Mouse (Mus musculus): ENCODE measurements around the gene Gm44805. TPM values are rescaled to one million over a fixed set of nuclear protein-coding genes. Genes with fewer than 3 reads are reported as not detected.

Gm44805 gene
- polyA plus RNA-seq, 1 experiment, result 0.19 TPM

DNA sequence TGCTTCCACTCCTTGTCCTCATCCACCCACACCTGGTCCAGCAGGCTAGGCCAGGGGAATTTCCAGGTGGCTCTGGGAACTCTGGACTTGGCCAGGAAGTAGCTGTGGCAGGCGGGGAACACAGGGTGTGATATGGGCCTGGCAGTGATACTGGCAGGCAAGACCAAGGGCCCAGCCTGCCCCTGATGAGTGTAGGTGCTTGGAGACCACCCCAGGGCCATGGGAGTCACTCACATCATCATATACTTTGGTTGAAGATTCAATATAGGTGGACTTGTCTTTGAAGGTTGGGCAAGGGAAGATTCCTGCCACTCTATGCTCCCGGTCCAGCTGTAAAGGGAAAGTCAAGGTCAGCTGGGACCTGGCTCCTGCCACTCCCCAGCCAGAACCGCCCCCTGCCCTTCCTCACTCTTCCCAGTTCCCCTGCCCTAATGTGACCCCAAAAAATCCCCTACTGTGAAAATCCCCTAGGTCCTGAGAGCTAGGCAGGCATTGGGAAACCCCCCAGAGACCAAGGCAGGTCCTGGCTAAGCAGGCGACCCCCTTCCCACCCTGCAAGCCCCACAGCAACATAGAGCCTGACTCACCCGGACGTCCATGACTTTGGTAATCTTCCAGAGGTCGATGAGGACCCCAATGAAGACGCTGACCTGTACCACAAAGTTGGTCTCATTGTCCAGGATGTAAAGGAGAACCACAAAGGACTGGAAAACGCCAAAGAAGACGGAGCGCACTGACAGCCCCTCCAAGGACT lies 46.0 kb downstream of the Gm44805 start:
- 58% methylated on average over 11 of the region's 11 CpGs for WGBS
- no peak for DNase-seq (ENCODE audit: low read depth, low spot score)

DNA sequence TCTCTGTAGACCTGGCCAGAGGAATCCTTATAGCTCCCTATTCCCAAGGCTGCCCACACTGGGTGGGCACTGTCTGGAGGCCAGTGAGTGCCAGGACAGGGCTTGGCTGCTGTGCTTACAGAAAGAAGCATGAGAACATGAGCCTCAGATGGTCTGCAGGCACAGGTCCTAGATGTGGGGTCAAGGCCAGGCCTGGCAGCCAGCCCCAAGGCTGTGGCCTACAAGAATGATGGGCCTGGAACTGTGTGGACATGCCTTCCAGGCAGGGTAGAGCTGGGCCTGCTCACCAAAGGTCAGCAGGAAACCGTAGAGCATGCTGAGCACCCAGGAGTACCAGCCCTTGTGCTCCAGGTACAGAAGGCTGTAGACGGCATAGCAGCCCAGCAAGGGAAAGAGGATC lies 46.6 kb downstream of the Gm44805 start:
- DNase-seq (ENCODE audit: low read depth, low spot score), result no peak
- WGBS, result 75% methylated on average over 2 of the region's 2 CpGs

DNA sequence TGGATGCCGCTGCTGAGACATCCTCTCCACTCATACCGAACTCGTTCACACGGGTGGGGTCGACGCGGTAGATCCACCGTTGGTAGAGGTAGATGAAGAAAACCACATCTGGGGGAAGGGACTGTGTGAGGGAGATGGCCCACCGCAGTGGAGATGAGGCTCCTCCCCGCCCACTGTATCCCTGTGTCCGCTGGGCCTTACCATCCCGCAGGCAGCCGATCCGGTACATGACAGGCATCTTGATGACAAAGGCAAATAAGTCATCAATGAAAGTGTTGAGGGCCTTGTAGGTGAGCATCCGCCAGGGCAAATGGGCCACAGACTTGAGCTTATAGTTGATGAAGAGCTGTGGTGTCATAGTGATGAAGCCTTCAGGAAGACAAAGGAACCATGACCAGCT lies 47.4 kb downstream of the Gm44805 start:
- DNase-seq (ENCODE audit: low read depth, low spot score), result no peak
- 91% methylated on average over 15 of the region's 15 CpGs for WGBS

DNA sequence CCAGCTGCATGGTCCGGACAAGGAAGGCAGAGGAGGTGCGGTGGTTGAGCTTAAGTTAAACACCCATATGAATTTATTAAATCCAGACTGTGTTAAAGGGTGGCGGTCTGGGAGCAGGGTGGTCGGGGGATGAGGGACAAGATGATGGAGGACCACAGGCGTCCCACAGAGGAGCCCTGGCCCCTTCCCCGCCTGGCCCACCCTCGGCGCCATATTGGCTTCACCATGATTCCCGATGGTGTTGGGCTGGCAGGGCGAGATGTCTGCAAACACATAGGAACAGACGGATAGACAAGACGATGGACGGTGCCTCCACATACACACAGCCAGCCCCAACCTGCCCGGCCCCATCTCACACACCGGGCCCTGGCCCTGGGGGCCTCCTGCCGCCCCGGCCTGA lies 48.0 kb downstream of the Gm44805 start:
- DNase-seq (ENCODE audit: low read depth, low spot score), result no peak
- 94% methylated on average over 17 of the region's 17 CpGs for WGBS

DNA sequence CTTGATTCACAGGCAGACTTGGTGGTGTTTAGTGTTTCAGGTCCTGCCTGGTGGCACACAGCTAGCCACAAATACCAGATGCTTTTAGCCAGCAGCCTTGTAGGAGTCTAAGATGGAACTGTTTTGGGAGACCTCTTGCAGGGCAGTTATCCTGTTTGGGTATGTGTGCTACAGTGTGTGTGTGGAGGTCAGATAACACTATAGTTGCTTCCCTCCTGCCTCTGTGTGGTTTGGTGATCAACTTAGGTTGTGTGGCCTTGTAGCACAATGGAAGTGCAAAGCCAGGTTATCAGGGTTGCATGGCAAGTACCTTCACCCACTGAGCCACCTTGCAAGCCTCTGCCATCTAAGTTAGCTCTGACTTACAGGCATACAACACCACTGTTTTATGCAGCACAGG lies 48.5 kb downstream of the Gm44805 start:
- no peak for DNase-seq (ENCODE audit: low read depth, low spot score)

DNA sequence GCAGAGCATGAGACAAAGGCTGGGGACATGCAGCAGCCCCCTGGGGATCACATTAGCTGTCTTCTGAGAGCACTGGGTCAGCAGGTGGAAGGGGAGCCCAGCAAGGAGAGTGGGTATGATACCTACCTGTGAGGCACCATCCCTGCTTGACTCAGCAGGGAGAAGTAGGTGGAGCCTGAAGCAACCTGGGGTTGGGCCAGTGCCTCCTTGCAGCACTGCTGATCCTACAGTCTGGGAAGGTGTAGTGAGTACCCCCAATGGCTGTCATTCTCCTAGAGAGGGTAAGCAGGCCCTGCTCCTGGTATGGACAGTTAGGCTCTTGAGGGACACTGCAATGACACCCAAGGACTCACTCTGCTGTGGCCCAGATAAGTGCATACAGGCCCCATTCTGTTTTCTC lies 48.9 kb downstream of the Gm44805 start:
- no peak for DNase-seq (ENCODE audit: low read depth, low spot score)

DNA sequence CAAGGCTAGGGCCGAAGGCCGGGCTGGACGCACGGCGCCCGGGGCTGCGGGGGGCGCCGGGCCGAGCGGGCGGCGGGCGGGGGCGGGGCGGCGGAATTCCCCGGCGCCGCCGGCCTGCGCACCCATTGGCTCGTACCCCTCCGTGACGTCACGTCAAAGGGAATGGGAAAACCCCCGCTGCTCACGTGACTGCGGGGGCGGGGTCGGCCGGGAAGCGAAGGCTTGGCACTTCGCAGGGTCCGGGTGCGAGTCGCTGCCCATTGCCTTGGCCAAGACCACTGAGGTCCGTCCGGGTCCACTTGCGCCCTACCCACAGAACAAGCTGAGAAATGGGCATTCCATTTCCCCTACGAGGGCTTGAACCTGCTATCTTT lies 51.9 kb downstream of the Gm44805 start, which contains the start of gene Relb:
Relb (minus strand) TSS at position 78 of the 374 bp plus-strand sequence.
- under 1% methylated on average over 40 of the region's 41 CpGs for WGBS
- no peak for DNase-seq (ENCODE audit: low read depth, low spot score)

DNA sequence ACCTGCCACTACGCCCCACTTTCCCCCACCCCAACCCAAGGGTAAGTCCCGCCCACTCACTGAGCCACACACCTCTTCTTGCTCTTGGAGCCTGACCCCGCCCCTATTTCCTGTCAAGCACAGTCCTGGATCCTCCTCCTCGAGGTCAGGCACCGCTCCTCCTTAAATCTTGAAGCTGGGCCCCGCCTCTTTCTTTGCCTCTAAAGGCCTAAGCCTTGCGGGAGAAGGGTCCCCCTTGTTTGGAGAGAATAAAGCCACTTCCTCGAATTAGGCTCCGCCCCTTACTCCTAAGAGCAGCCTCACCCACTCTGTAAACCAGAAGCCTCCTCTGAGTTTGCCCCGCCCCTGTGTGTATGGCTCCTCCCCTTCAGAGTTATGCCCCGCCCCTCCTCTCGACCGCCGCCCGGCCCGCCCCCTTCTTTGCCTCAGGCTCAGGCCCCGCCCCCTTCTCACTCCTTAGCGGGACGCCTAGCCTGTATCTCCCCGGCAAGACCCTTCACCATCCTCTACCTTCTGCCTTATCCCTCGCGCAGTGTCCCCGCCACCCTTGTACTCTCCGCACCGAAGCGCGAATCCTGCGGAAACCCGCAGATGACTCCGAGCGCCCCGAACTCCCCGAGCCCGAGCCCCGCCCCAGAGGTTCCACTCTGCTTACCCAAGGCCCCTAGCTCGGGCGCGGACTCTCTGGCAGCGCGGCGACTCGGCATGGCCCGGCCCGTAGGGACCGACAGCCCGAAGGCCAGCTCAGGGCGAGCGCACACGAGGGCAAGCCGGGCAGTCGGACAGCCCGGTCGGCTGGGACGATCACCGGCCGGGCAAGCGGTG lies 52.5 kb downstream of the Gm44805 start:
- peak; percentile 99 for DNase-seq (ENCODE audit: low read depth, low spot score)
- 2% methylated on average over 57 of the region's 57 CpGs for WGBS

DNA sequence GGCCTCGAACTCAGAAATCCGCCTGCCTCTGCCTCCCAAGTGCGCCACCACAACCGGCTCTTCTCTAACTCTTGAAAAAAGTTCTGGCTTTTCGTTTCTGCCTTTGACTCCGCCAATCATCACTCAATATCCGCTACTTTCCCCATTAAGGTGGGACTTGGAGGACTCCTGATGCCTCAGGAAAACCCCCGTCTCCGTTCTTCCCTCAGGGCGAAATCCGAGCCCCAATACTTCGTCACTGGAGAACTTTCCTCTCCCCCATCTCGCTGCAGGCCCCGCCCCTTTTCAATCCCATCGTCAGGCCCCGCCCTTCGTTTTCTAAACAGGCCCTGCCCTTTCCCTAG lies 53.1 kb downstream of the Gm44805 start:
- DNase-seq (ENCODE audit: low read depth, low spot score), result no peak
- WGBS, result 6% methylated on average over 17 of the region's 17 CpGs

DNA sequence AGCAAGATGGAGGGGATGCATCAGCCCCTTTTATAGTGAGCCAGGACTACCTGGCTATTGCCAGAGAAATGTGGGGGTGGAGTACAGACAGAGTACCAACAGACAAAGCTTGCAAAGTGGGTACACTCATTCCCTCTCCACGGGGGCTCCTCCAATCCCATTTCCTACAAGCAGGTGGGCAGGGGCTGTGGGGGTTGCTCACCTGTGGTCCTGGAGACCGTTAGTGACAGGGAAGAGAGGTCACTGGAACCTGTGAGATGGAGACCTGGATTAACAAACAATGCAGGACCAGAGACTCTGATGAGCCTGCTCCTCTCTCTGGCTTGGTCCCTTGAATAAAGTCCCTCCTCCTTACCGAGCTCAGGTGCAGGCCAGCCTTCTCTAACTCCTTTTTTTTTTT lies 53.5 kb downstream of the Gm44805 start:
- 44% methylated on average over 3 of the region's 3 CpGs for WGBS
- no peak for DNase-seq (ENCODE audit: low read depth, low spot score)

DNA sequence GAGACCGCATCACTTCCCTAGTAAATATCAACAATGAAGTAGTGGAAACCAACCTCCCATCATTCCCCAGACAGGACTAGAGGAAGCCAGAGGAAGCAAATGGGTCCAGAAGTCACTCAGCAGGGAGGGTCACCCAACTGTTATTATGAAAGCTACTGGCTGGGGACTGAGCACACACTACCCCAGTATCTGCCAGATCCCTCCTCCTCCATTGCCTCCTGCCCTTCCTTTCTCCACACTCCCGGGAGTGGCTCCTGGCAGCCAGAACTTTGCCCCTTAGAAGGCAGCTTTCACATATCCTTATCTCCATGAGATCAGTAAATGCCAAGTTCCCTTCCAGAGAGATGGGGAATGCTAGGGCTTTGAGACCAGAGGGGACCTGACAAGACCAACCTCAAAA lies 57.8 kb downstream of the Gm44805 start:
- 18% methylated on average over 2 of the region's 2 CpGs for WGBS
- no peak for DNase-seq (ENCODE audit: low read depth, low spot score)

DNA sequence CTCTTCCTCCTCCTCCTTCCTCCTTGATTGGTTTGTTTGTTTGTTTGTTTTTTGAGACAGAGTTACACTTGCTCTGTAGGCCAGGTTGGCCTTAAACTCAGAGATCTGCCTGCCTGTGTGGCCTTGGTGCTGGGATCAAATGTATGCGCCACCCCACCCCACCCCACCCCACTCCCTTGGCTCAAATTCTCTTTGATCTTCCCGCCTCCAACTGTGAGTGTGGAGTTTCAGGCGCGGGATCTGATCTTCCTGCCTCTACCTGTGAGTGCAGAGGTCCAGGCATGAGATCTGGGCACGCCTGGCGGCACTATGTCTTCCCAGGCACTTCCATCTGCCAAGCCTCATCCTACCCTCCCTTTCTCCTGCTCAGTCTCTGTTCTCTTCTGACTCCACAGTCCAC lies 59.0 kb downstream of the Gm44805 start:
- DNase-seq (ENCODE audit: low read depth, low spot score), result no peak
- WGBS, result 19% methylated on average over 6 of the region's 6 CpGs

Other genes starting within 250 kb of the Gm44805 start
- gene Mark4, start 222.6 kb downstream of the Gm44805 start, polyA plus RNA-seq (2012; rRNA removed), result 7.1 and 10.7 TPM in 2 replicates
- 6.0 and 6.6 TPM in 2 replicates for gene Exoc3l2, start 218.1 kb downstream of the Gm44805 start, polyA plus RNA-seq (2012; rRNA removed)
- 8.3 and 11.1 TPM in 2 replicates for gene Bloc1s3, start 173.1 kb downstream of the Gm44805 start, polyA plus RNA-seq (2012; rRNA removed)
- 106 and 108 TPM in 2 replicates for gene Trappc6a, start 173.0 kb downstream of the Gm44805 start, polyA plus RNA-seq (2012; rRNA removed)
- 0.19 and 0.21 TPM in 2 replicates for gene Nkpd1, start 163.6 kb downstream of the Gm44805 start, polyA plus RNA-seq (2012; rRNA removed)
- gene Ppp1r37, start 118.3 kb downstream of the Gm44805 start, polyA plus RNA-seq (2012; rRNA removed), result 77.1 and 78.1 TPM in 2 replicates
- 2.5 and 4.2 TPM in 2 replicates for gene Zfp296, start 104.1 kb downstream of the Gm44805 start, polyA plus RNA-seq (2012; rRNA removed)
- gene Gemin7, start 103.8 kb downstream of the Gm44805 start, polyA plus RNA-seq (2012; rRNA removed), result 95.0 and 95.2 TPM in 2 replicates
- gene Clasrp, start 76.9 kb downstream of the Gm44805 start, polyA plus RNA-seq (2012; rRNA removed), result 39.5 and 76.8 TPM in 2 replicates
- 76.0 and 88.5 TPM in 2 replicates for gene Relb, start 52.0 kb downstream of the Gm44805 start, polyA plus RNA-seq (2012; rRNA removed)
- 155 and 188 TPM in 2 replicates for gene Clptm1, start 16.4 kb downstream of the Gm44805 start, polyA plus RNA-seq (2012; rRNA removed)
- 201 and 493 TPM in 2 replicates for gene Apoc2, start 3.5 kb downstream of the Gm44805 start, polyA plus RNA-seq (2012; rRNA removed)
- gene Apoc4, start 56 bp upstream of the Gm44805 start, polyA plus RNA-seq (2012; rRNA removed), result 1.3 and 1.4 TPM in 2 replicates
- gene Apoc1, start 11.2 kb upstream of the Gm44805 start, polyA plus RNA-seq (2012; rRNA removed), result 0.29 and 1.9 TPM in 2 replicates
- gene Apoe, start 17.8 kb upstream of the Gm44805 start, polyA plus RNA-seq (2012; rRNA removed), result 393 and 660 TPM in 2 replicates
- gene Tomm40, start 34.0 kb upstream of the Gm44805 start, polyA plus RNA-seq (2012; rRNA removed), result 97.8 and 115 TPM in 2 replicates
- gene Nectin2, start 69.1 kb upstream of the Gm44805 start, polyA plus RNA-seq (2012; rRNA removed), result 132 and 182 TPM in 2 replicates
- 27.0 and 28.4 TPM in 2 replicates for gene Bcam, start 89.6 kb upstream of the Gm44805 start, polyA plus RNA-seq (2012; rRNA removed)
- 78.4 and 107 TPM in 2 replicates for gene Cblc, start 115.4 kb upstream of the Gm44805 start, polyA plus RNA-seq (2012; rRNA removed)
- 94.9 and 95.0 TPM in 2 replicates for gene Bcl3, start 141.3 kb upstream of the Gm44805 start, polyA plus RNA-seq (2012; rRNA removed)
- gene Gm19345, start 170.6 kb upstream of the Gm44805 start, polyA plus RNA-seq (2012; rRNA removed), result 0.19 and 0.25 TPM in 2 replicates
- 0.47 and 0.66 TPM in 2 replicates for gene Ceacam16, start 179.9 kb upstream of the Gm44805 start, polyA plus RNA-seq (2012; rRNA removed)
- 0.03 and 0.07 TPM in 2 replicates for gene Ceacam19, start 206.5 kb upstream of the Gm44805 start, polyA plus RNA-seq (2012; rRNA removed)
- gene Pvr, start 239.7 kb upstream of the Gm44805 start, polyA plus RNA-seq (2012; rRNA removed), result 8.8 and 13.4 TPM in 2 replicates